Mouse (Mus musculus) ES-E14 (cell line): Measurements from ENCODE around the gene Gm26620.

ENCODE experiments used
- HCFC1 ChIP-seq: IDR thresholded peaks from 2 replicates; pipeline ENCODE4 v1.6.1; 2012; ENCODE audit warnings: low read length, inconsistent platforms, borderline replicate concordance; ENCODE audit not compliant: insufficient read depth
- MAFK ChIP-seq: IDR thresholded peaks from 2 replicates; pipeline ENCODE4 v1.6.1; 2014; ENCODE audit warnings: mild to moderate bottlenecking, low read depth, low read length, inconsistent platforms; ENCODE audit not compliant: insufficient read depth
- ZC3H11A ChIP-seq: IDR thresholded peaks from 2 replicates; pipeline ENCODE4 v1.6.1; 2012; ENCODE audit warnings: low read depth, mild to moderate bottlenecking, inconsistent platforms, low read length, borderline replicate concordance
- ZNF384 ChIP-seq: IDR thresholded peaks from 2 replicates; pipeline ENCODE4 v1.6.1; 2012; ENCODE audit warnings: low read depth, low read length, inconsistent platforms

- TF ChIP-seq ZNF384 (no peak), MAFK (no peak), HCFC1 (no peak), ZC3H11A (no peak)
Measured at GRCm38 (mm10) chr1:170889310-170889709, 4.4 kb downstream of the Gm26620 start.
